Mouse (Mus musculus) megakaryocyte-erythroid progenitor cell, adult 5-6 weeks (primary cell): ENCODE measurements around the gene Zg16. TPM values are rescaled to one million over a fixed set of nuclear protein-coding genes. Genes with fewer than 3 reads are reported as not detected.
A peak's percentile ranks its signal among the peaks of the same experiment; 100 is the strongest.
"Not testable (repeated sequence)": the region's sequence is repeated elsewhere in the genome, so short reads cannot be mapped to it uniquely, and the experiment has no call there.

Experiments used
- ATAC-seq: replicated peaks from 2 replicates; pipeline ENCODE4 v1.8.0; 2016; ENCODE audit warnings: mild to moderate bottlenecking, inconsistent platforms; ENCODE audit not compliant: severe bottlenecking, poor library complexity, low FRiP score, low TSS enrichment
- total RNA-seq, 2 experiments: library from RNA; stranded (forward) in 1 of 2; stranded (reverse) in 1 of 2; fragments of 200-1000, 215-1000 nt in 1 of 2; fragments of >200 nt in 1 of 2; fragmentation: Nextera tagmentation in 1 of 2; gene quantifications; 2 replicates each; pipeline ENCODE4 v1.2.3; 2014 to 2017

The Zg16 gene
- 61.9 and 97.7 TPM in 2 replicates for total RNA-seq (2014; fragmentation: Nextera tagmentation)
- 27.8 and 47.2 TPM in 2 replicates for total RNA-seq (2017)

GRCm38 (mm10) chr7:127087278-127088010, at the start of gene Zg16:
Gene Zg16 (minus strand): TSS chr7:127087328.
- not testable (repeated sequence) for ATAC-seq

GRCm38 (mm10) chr7:127136181-127137071, 49.3 kb upstream of the Zg16 start:
- peak; percentile 22 for ATAC-seq

- ATAC-seq: peak; percentile 40; the same call in 1 of the 2 replicates
Measured at GRCm38 (mm10) chr7:127134821-127135447, 47.8 kb upstream of the Zg16 start.

GRCm38 (mm10) chr7:127133125-127133524, 46.0 kb upstream of the Zg16 start:
- no peak for ATAC-seq

- peak; percentile 89 for ATAC-seq
Measured at GRCm38 (mm10) chr7:127129638-127130037, 42.5 kb upstream of the Zg16 start.

GRCm38 (mm10) chr7:127121911-127122270, 34.8 kb upstream of the Zg16 start, which contains the start of gene Qprt:
Gene Qprt (minus strand): TSS chr7:127122226.
- ATAC-seq: no peak

- no peak for ATAC-seq
Measured at GRCm38 (mm10) chr7:127121061-127121910, 34.2 kb upstream of the Zg16 start.

- no peak for ATAC-seq
Measured at GRCm38 (mm10) chr7:127118671-127119445, 31.7 kb upstream of the Zg16 start.

GRCm38 (mm10) chr7:127117948-127118347, 30.8 kb upstream of the Zg16 start:
- 0 out of 2 replicates have a peak, but pooled peaks have one; percentile 16 for ATAC-seq

GRCm38 (mm10) chr7:127116331-127116935, 29.3 kb upstream of the Zg16 start:
- ATAC-seq: no peak

- no peak for ATAC-seq
Measured at GRCm38 (mm10) chr7:127114920-127115319, 27.8 kb upstream of the Zg16 start.

GRCm38 (mm10) chr7:127113614-127114259, 26.6 kb upstream of the Zg16 start:
- no peak for ATAC-seq

- no peak for ATAC-seq
Measured at GRCm38 (mm10) chr7:127112921-127113597, 25.9 kb upstream of the Zg16 start.

GRCm38 (mm10) chr7:127112251-127112841, 25.2 kb upstream of the Zg16 start:
- no peak for ATAC-seq

GRCm38 (mm10) chr7:127111461-127111860, 24.3 kb upstream of the Zg16 start:
- ATAC-seq: peak; percentile 54

GRCm38 (mm10) chr7:127110239-127111007, 23.3 kb upstream of the Zg16 start:
- peak; percentile 62 for ATAC-seq
